Comparison of ENCODE assay signal across 12 mouse cellular contexts in genomic region chr10:115505155-115505554, GRCm38 (mm10).
"Had no signal": no experiment of that assay in that cellular context is flagged by ENCODE, and none has a peak within 500 bp of the region (broad histone marks: within the 10 kb centered on the region; RNA-seq: fewer than 3 reads in every experiment).

No protein-coding gene starts in this region.

- H3K4me1 ChIP-seq: limb, embryonic 15.5 days; liver, embryonic 12.5 days; lung, embryonic 15.5 days; midbrain, embryonic 13.5 days; neural tube, embryonic 12.5 days had no signal

- H3K36me3 ChIP-seq: limb, embryonic 15.5 days; liver, embryonic 12.5 days; lung, embryonic 15.5 days; midbrain, embryonic 13.5 days; neural tube, embryonic 12.5 days had no signal

- H3K4me2 ChIP-seq: limb, embryonic 15.5 days; liver, embryonic 12.5 days; lung, embryonic 15.5 days; midbrain, embryonic 13.5 days; neural tube, embryonic 12.5 days had no signal

- ATAC-seq: inflammation-experienced regulatory T-cells, adult 6 months; liver, embryonic 12.5 days; midbrain, embryonic 13.5 days had no signal

- H3K9ac ChIP-seq: limb, embryonic 15.5 days; liver, embryonic 12.5 days; lung, embryonic 15.5 days; midbrain, embryonic 13.5 days; neural tube, embryonic 12.5 days had no signal

- H3K9me3 ChIP-seq: limb, embryonic 15.5 days; liver, embryonic 12.5 days; lung, embryonic 15.5 days; midbrain, embryonic 13.5 days; neural tube, embryonic 12.5 days had no signal

- DNase-seq: kidney, postnatal 36 days; layer of hippocampus, adult 9-11 months; layer of hippocampus, postnatal 36 days; right cerebral cortex, postnatal 25 days; thymus, postnatal 36 days had no signal

- H3K4me3 ChIP-seq: limb, embryonic 15.5 days; liver, embryonic 12.5 days; lung, embryonic 15.5 days; midbrain, embryonic 13.5 days; myocyte; neural tube, embryonic 12.5 days had no signal

- H3K27ac ChIP-seq: limb, embryonic 15.5 days; liver, embryonic 12.5 days; lung, embryonic 15.5 days; midbrain, embryonic 13.5 days; neural tube, embryonic 12.5 days had no signal

- H3K27me3 ChIP-seq: limb, embryonic 15.5 days; liver, embryonic 12.5 days; lung, embryonic 15.5 days; midbrain, embryonic 13.5 days; neural tube, embryonic 12.5 days had no signal
